Mouse (Mus musculus) lung, embryonic 14.5 days (tissue): ENCODE measurements at regions not wholly inside any gene's neighbourhood (a gene's known extent, or its start where the extent isn't known, plus 50 kb on each side); places are given as distances from the start of the nearest gene placed in this dataset.

Experiments used
- ATAC-seq: fragments of 200-750 bp; cut with Nextera tagmentation; 2 replicates; pipeline ENCODE4 v1.8.0; 2017; ENCODE audit warnings: mild to moderate bottlenecking, moderate TSS enrichment, moderate library complexity; ENCODE audit not compliant: insufficient read depth
- DNase-seq: peaks from one replicate; pipeline ENCODE4 v3.0.0-alpha.2; 2015
- H3K27ac ChIP-seq: fragments of 300-500 bp; sonication (generic); 2 replicates; pipeline ENCODE4 v1.5.1; 2014; ENCODE audit warnings: low read depth, mild to moderate bottlenecking, moderate library complexity
- H3K27me3 ChIP-seq: fragments of 300-500 bp; sonication (generic); 2 replicates; pipeline ENCODE4 v1.6.1; 2014; ENCODE audit warnings: low read length, control low read depth; ENCODE audit not compliant: insufficient read depth
- H3K36me3 ChIP-seq: fragments of 300-500 bp; sonication (generic); 2 replicates; pipeline ENCODE4 v1.6.1; 2014; ENCODE audit warnings: control low read depth; ENCODE audit not compliant: insufficient read depth
- H3K4me1 ChIP-seq: fragments of 300-500 bp; sonication (generic); 2 replicates; pipeline ENCODE4 v1.6.1; 2014; ENCODE audit warnings: antibody characterized with exemption, control low read depth; ENCODE audit not compliant: insufficient read depth
- H3K4me2 ChIP-seq: fragments of 300-500 bp; sonication (generic); 2 replicates; pipeline ENCODE4 v1.6.1; 2014; ENCODE audit warnings: mild to moderate bottlenecking
- H3K4me3 ChIP-seq: fragments of 300-500 bp; sonication (generic); 2 replicates; pipeline ENCODE4 v1.5.1; 2014; ENCODE audit warnings: low read depth, low read length
- H3K9ac ChIP-seq: fragments of 300-500 bp; sonication (generic); 2 replicates; pipeline ENCODE4 v1.6.1; 2014
- H3K9me3 ChIP-seq: fragments of 300-500 bp; sonication (generic); 2 replicates; pipeline ENCODE4 v1.6.1; 2016; ENCODE audit warnings: low read depth, low read length, control low read depth
- CTCF ChIP-seq: IDR thresholded peaks from 2 replicates; pipeline ENCODE4 v1.5.1; 2016; ENCODE audit warnings: antibody characterized with exemption, low read depth
- WGBS: fragments of 180-500 bp; shearing (Covaris S2); extraction: QIAGEN DNeasy Blood & Tissue Kit; methylation state at CpG from one replicate; pipeline ENCODE4 v1.1.7; 2014; 5-methylcytosine and 5-hydroxymethylcytosine counted together

DNA sequence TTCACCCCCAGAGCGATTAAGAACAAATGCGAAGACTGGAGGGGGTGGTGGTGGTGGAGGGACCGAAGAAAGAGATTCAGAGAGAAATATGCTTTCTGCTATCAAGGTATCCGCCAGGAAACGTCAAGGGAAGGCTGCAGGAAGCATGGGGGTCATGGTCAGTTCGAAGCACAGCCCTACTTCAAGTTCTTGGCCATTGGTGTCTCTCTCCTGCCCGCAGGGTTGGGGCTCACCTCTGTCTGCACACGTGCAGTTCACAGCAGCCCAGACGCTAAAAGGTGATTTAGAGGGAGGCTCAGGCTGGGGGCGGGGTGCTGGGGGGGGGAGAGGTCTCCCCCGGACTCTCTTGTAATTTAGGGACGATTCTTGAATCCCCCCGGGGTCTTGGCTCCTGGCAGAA lies 533.1 kb upstream of the Tbx3 start:
- H3K36me3 ChIP-seq, result no peaks in the 10 kb centered on the region
- H3K4me3 ChIP-seq, result no peak overlapping the region
- H3K27me3 ChIP-seq, result no peaks in the 10 kb centered on the region
- H3K27ac ChIP-seq, result no peak overlapping the region
- H3K9me3 ChIP-seq, result no peaks in the 10 kb centered on the region
- H3K4me1 ChIP-seq, result no peaks in the 10 kb centered on the region
- DNase-seq (no peak), ATAC-seq (no peak)
- no peak overlapping the region for H3K4me2 ChIP-seq
- 36% methylated on average over 13 of the region's 13 CpGs for WGBS
- H3K9ac ChIP-seq, result no peak overlapping the region
- TF ChIP-seq CTCF, result no peak

DNA sequence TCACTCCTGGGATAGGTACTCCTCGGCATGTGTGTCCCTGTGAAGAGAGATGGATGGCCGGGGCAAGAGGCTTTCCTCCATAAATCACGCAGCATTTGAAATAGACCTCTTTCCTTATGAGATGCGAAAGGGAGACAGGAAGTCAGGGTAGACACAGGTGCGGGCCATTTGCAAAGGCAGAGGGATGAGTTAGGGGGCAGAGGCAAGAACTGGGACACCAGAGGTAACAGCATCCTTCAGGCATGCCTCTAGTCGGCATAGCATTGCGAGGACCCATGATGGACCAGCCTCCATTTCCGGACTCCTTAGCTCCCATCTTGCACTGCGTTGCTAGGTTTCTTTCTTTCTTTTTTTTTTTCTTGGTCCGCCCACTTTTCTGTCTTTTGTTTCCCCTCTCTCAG lies 532.6 kb upstream of the Tbx3 start:
- no peak overlapping the region; the same call in 1 of the 2 replicates for H3K4me2 ChIP-seq
- no peaks in the 10 kb centered on the region for H3K27me3 ChIP-seq
- H3K36me3 ChIP-seq, result no peaks in the 10 kb centered on the region
- no peak for ATAC-seq
- no peak overlapping the region for H3K27ac ChIP-seq
- H3K4me1 ChIP-seq, result no peaks in the 10 kb centered on the region
- 49% methylated on average over 10 of the region's 10 CpGs for WGBS
- H3K9ac ChIP-seq, result no peak overlapping the region
- H3K9me3 ChIP-seq, result no peaks in the 10 kb centered on the region
- TF ChIP-seq CTCF, result no peak
- no peak overlapping the region for H3K4me3 ChIP-seq
- peak; percentile 33 for DNase-seq

DNA sequence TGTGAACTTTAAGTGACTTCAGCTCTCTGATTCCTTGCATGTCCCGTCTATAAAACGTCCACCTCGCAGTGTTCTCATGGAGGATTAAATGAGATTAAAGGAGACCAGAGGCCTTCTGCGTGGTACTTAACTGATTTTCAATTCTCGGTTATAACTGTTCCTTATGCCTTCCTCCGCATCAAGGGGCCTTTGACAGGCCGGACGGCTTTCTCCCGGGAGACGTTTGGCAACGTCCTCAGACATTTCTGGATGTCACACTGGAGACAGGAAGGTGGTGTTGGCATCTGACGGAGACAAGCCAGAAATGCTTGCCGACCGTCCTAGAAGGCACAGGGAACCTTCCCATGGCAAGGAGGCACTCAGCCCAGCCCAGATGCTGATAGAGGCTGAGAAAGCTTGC lies 532.2 kb upstream of the Tbx3 start:
- no peak for ATAC-seq
- no peak overlapping the region for H3K27ac ChIP-seq
- no peak overlapping the region; the same call in 1 of the 2 replicates for H3K9ac ChIP-seq

DNA sequence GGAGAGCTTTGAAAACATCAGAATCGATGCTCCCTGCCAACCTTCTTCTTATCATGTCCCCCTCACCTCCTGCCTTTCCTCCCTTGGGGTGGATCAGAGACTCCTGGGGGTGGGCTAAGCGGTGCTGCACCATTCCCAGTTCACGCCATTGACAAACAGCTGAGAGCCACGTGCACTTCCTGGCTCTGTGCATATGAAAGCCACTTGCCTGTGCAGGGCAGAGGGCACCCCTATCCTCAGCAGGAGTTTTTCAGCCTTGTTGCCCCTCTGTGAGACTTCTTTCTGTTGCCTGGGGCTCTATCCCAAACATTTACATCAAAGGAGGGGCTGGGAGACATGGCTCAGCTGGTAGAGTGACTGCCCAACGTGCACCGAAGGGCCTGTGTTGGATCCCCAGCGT lies 531.1 kb upstream of the Tbx3 start:
- Histone ChIP-seq H3K4me3 (no peak overlapping the region), H3K36me3 (no peaks in the 10 kb centered on the region), H3K27me3 (no peaks in the 10 kb centered on the region), H3K27ac (no peak overlapping the region), H3K9ac (no peak overlapping the region), H3K9me3 (no peaks in the 10 kb centered on the region), H3K4me1 (no peaks in the 10 kb centered on the region), H3K4me2 (no peak overlapping the region)
- 36% methylated on average over 7 of the region's 7 CpGs for WGBS
- no peak for ATAC-seq
- DNase-seq, result peak; percentile 17
- TF ChIP-seq CTCF, result no peak

More for the DNA sequence above, 532.2 kb upstream of the Tbx3 start:
- no peaks in the 10 kb centered on the region for H3K9me3 ChIP-seq
- peak overlapping the region; percentile 39 for H3K4me2 ChIP-seq
- no peak overlapping the region for H3K4me3 ChIP-seq
- no peaks in the 10 kb centered on the region for H3K36me3 ChIP-seq
- H3K27me3 ChIP-seq, result no peaks in the 10 kb centered on the region
- H3K4me1 ChIP-seq, result no peaks in the 10 kb centered on the region
- DNase-seq, result peak; percentile 39
- TF ChIP-seq CTCF, result no peak
- WGBS, result 28% methylated on average over 14 of the region's 14 CpGs

DNA sequence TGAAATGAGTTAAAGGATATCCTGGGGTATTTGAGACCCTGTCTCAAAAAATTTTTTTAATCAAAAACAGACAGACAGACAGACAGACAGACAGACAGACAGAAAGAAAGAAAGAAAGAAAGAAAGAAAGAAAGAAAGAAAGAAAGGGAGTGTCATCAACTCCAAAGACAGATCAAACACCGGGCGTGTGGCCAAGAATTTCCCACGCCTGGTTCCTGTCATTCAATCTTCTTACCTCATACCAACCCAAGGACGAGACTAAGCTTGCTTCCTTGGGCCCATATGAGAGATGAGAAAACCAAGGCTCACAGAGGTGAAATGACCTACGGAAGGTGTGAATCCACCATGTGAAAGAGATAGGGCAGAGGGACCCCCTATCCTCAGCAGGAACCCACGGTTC lies 530.7 kb upstream of the Tbx3 start:
- ATAC-seq (no peak), DNase-seq (peak; percentile 51)
- H3K4me3 ChIP-seq, result no peak overlapping the region
- no peaks in the 10 kb centered on the region for H3K27me3 ChIP-seq
- no peaks in the 10 kb centered on the region for H3K9me3 ChIP-seq
- no peak overlapping the region for H3K9ac ChIP-seq
- TF ChIP-seq CTCF, result no peak
- 72% methylated on average over 6 of the region's 6 CpGs for WGBS
- no peak overlapping the region for H3K27ac ChIP-seq
- H3K4me2 ChIP-seq, result no peak overlapping the region
- H3K36me3 ChIP-seq, result no peaks in the 10 kb centered on the region
- H3K4me1 ChIP-seq, result no peaks in the 10 kb centered on the region

DNA sequence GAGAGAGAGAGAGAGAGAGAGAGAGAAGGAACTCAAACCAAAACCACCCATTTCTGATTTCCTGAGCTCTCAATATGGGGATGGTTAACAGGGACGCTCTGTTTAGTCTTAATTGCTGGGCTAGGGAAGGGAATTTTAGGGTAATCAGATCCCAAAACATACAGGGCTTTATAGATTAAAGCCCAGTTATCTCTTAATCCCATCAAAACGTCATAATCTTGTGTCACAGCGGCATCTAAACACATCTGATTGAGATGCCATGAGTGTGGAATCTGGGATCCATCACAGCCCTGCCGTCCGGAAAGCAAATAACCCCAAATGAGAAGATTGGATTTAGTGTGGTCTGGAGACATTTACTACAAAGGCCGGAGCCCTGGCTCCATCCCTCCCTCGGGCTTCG lies 527.1 kb upstream of the Tbx3 start:
- Histone ChIP-seq H3K9me3 (no peaks in the 10 kb centered on the region), H3K4me1 (no peaks in the 10 kb centered on the region), H3K27ac (no peak overlapping the region), H3K36me3 (no peaks in the 10 kb centered on the region), H3K27me3 (no peaks in the 10 kb centered on the region), H3K4me3 (no peak overlapping the region), H3K9ac (no peak overlapping the region), H3K4me2 (no peak overlapping the region)
- TF ChIP-seq CTCF, result no peak
- ATAC-seq, result no peak
- DNase-seq, result no peak
- 55% methylated on average over 8 of the region's 8 CpGs for WGBS

DNA sequence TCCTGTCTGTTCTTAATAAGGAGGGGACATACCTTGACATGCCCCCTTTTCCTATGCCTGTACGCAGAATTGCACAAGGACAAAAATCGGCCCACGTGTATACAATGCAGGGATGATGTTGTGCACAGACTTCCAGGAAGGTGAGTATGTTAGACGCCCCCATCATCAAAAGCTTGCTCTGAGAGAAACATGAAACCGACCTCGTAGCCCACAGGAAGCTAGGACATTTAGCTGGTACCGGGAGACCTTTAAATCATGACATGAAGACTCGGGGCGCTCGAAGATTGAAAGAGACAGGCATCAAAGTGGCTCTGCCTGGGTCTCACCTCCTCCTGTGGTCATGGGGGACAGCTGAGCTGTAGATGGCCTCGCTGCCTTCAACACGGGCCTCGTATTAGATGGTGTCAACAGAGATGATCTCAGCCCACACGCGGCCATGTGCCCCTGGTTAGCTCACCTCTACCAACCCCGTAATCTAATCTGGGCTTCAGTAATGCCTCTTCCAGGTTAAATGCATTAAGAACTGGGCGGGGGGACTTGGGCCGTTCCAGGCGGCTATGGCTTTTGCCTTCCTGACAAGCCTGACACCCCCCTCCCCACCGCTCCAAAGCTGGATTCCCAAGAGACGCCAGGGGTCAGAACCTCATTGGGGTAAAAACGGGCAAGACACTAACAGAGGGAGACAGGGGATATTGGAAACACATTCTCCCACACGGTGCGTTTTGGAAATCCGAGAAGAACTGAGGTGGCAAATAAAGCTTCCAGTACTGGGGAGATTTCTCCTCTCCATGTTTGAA lies 520.9 kb upstream of the Tbx3 start:
- ATAC-seq (no peak), DNase-seq (no peak)
- Histone ChIP-seq H3K4me2 (no peak overlapping the region), H3K4me3 (no peak overlapping the region), H3K27ac (no peak overlapping the region), H3K9me3 (no peaks in the 10 kb centered on the region), H3K27me3 (no peaks in the 10 kb centered on the region), H3K9ac (no peak overlapping the region), H3K4me1 (no peaks in the 10 kb centered on the region), H3K36me3 (no peaks in the 10 kb centered on the region)
- no peak for TF ChIP-seq CTCF
- 73% methylated on average over 25 of the region's 25 CpGs for WGBS
